Mouse (Mus musculus): ENCODE measurements around the gene Phxr2.
"Not testable (repeated sequence)": the region's sequence is repeated elsewhere in the genome, so short reads cannot be mapped to it uniquely, and the experiment has no call there.

Gene Phxr2

GRCm38 (mm10) chr10:99126225-99126624 is at the start of gene Phxr2:
Phxr2 (minus strand) TSS chr10:99126325.
- no peak for DNase-seq (ENCODE audit: low read depth, low spot score)

- DNase-seq (ENCODE audit: low read depth, low spot score) = no peak
Measured at GRCm38 (mm10) chr10:99172906-99173507, 46.9 kb upstream of the Phxr2 start.

GRCm38 (mm10) chr10:99171961-99172497 is 45.9 kb upstream of the Phxr2 start:
- DNase-seq (ENCODE audit: low read depth, low spot score) = peak; percentile 52

- DNase-seq (ENCODE audit: low read depth, low spot score) = peak; percentile 75
Measured at GRCm38 (mm10) chr10:99169765-99170129, 43.6 kb upstream of the Phxr2 start.

GRCm38 (mm10) chr10:99168840-99169764 is 43.0 kb upstream of the Phxr2 start:
- peak; percentile 71 for DNase-seq (ENCODE audit: low read depth, low spot score)

- no peak for DNase-seq (ENCODE audit: low read depth, low spot score)
Measured at GRCm38 (mm10) chr10:99168404-99168803, 42.3 kb upstream of the Phxr2 start.

GRCm38 (mm10) chr10:99166392-99166791 is 40.3 kb upstream of the Phxr2 start:
- peak; percentile 42 for DNase-seq (ENCODE audit: low read depth, low spot score)

- DNase-seq (ENCODE audit: low read depth, low spot score) = peak; percentile 50
Measured at GRCm38 (mm10) chr10:99165751-99166282, 39.7 kb upstream of the Phxr2 start.

GRCm38 (mm10) chr10:99164871-99165477 is 38.8 kb upstream of the Phxr2 start:
- peak; percentile 81 for DNase-seq (ENCODE audit: low read depth, low spot score)

- DNase-seq (ENCODE audit: low read depth, low spot score) = no peak
Measured at GRCm38 (mm10) chr10:99163002-99163401, 36.9 kb upstream of the Phxr2 start.

GRCm38 (mm10) chr10:99161987-99162582 is 36.0 kb upstream of the Phxr2 start:
- peak; percentile 78 for DNase-seq (ENCODE audit: low read depth, low spot score)

GRCm38 (mm10) chr10:99157697-99158096 is 31.6 kb upstream of the Phxr2 start:
- not testable (repeated sequence) for DNase-seq (ENCODE audit: low read depth, low spot score)

GRCm38 (mm10) chr10:99156808-99157207 is 30.7 kb upstream of the Phxr2 start:
- DNase-seq (ENCODE audit: low read depth, low spot score) = peak; percentile 45

- DNase-seq (ENCODE audit: low read depth, low spot score) = no peak
Measured at GRCm38 (mm10) chr10:99154635-99155034, 28.5 kb upstream of the Phxr2 start.

GRCm38 (mm10) chr10:99152063-99152462 is 25.9 kb upstream of the Phxr2 start:
- DNase-seq (ENCODE audit: low read depth, low spot score) = peak; percentile 81

- no peak for DNase-seq (ENCODE audit: low read depth, low spot score)
Measured at GRCm38 (mm10) chr10:99151580-99151979, 25.5 kb upstream of the Phxr2 start.

- no peak for DNase-seq (ENCODE audit: low read depth, low spot score)
Measured at GRCm38 (mm10) chr10:99150016-99150415, 23.9 kb upstream of the Phxr2 start.

GRCm38 (mm10) chr10:99146596-99146995 is 20.5 kb upstream of the Phxr2 start:
- no peak for DNase-seq (ENCODE audit: low read depth, low spot score)

GRCm38 (mm10) chr10:99145611-99146010 is 19.5 kb upstream of the Phxr2 start:
- no peak for DNase-seq (ENCODE audit: low read depth, low spot score)

GRCm38 (mm10) chr10:99136337-99136736 is 10.2 kb upstream of the Phxr2 start:
- no peak for DNase-seq (ENCODE audit: low read depth, low spot score)

GRCm38 (mm10) chr10:99133321-99133875 is 7.3 kb upstream of the Phxr2 start:
- no peak for DNase-seq (ENCODE audit: low read depth, low spot score)

All from CD4-positive, CD25-positive, alpha-beta regulatory T cell, adult 2 months (primary cell).